Mouse (Mus musculus): ENCODE data around the gene 4930452B06Rik. TPM values are rescaled to one million over a fixed set of nuclear protein-coding genes. Genes with fewer than 3 reads are reported as not detected.

Gene 4930452B06Rik
- total and polyA plus RNA-seq, 2 experiments = 0.77 to 1.8 TPM

- no peak for DNase-seq (ENCODE audit: extremely low read depth, low read depth, low spot score)
- no peak overlapping the region for H3K4me3 ChIP-seq (ENCODE audit: insufficient read depth, low read depth, low read length)
- H3K9ac ChIP-seq (ENCODE audit: low read depth, low read length) = no peak overlapping the region
- H3K36me3 ChIP-seq (ENCODE audit: control insufficient read depth, insufficient read depth, low read length) = no peaks in the 10 kb centered on the region
- H3K27ac ChIP-seq (replicated peaks; ENCODE audit: insufficient read depth, low read depth, low read length) = no peak overlapping the region
- H3K79me2 ChIP-seq (ENCODE audit: control insufficient read depth, insufficient read depth, low read length) = no peaks in the 10 kb centered on the region
- no peak for TF ChIP-seq CTCF (IDR thresholded peaks at IDR 0.05; ENCODE audit: low read depth, low read length)
- no peak for TF ChIP-seq POLR2A (IDR thresholded peaks at IDR 0.05; ENCODE audit: extremely low read depth, insufficient read depth, low read length)
- H3K4me1 ChIP-seq (ENCODE audit: control insufficient read depth, insufficient read depth, low read length) = no peaks in the 10 kb centered on the region
- 98% methylated on average over 3 of the region's 3 CpGs for WGBS
- no peaks in the 10 kb centered on the region for H3K27me3 ChIP-seq (ENCODE audit: control insufficient read depth, insufficient read depth, low read length)
Observed at GRCm38 (mm10) chr14:8503345-8503744, 162.7 kb downstream of the 4930452B06Rik start.

GRCm38 (mm10) chr14:8502496-8502895 lies 163.5 kb downstream of the 4930452B06Rik start:
- Histone ChIP-seq H3K79me2 (ENCODE audit: control insufficient read depth, insufficient read depth, low read length) (no peaks in the 10 kb centered on the region), H3K4me3 (ENCODE audit: insufficient read depth, low read depth, low read length) (no peak overlapping the region), H3K36me3 (ENCODE audit: control insufficient read depth, insufficient read depth, low read length) (no peaks in the 10 kb centered on the region), H3K27ac (replicated peaks; ENCODE audit: insufficient read depth, low read depth, low read length) (no peak overlapping the region), H3K27me3 (ENCODE audit: control insufficient read depth, insufficient read depth, low read length) (no peaks in the 10 kb centered on the region), H3K9ac (ENCODE audit: low read depth, low read length) (no peak overlapping the region), H3K4me1 (ENCODE audit: control insufficient read depth, insufficient read depth, low read length) (no peaks in the 10 kb centered on the region)
- 94% methylated on average over 5 of the region's 5 CpGs for WGBS
- TF ChIP-seq CTCF (IDR thresholded peaks at IDR 0.05; ENCODE audit: low read depth, low read length) (no peak), POLR2A (IDR thresholded peaks at IDR 0.05; ENCODE audit: extremely low read depth, insufficient read depth, low read length) (no peak)
- no peak for DNase-seq (ENCODE audit: extremely low read depth, low read depth, low spot score)

- Histone ChIP-seq H3K9ac (ENCODE audit: low read depth, low read length) (no peak overlapping the region), H3K79me2 (ENCODE audit: control insufficient read depth, insufficient read depth, low read length) (no peaks in the 10 kb centered on the region), H3K4me1 (ENCODE audit: control insufficient read depth, insufficient read depth, low read length) (no peaks in the 10 kb centered on the region; the same call in 1 of the 2 replicates), H3K4me3 (ENCODE audit: insufficient read depth, low read depth, low read length) (no peak overlapping the region), H3K36me3 (ENCODE audit: control insufficient read depth, insufficient read depth, low read length) (no peaks in the 10 kb centered on the region), H3K27ac (replicated peaks; ENCODE audit: insufficient read depth, low read depth, low read length) (no peak overlapping the region), H3K27me3 (ENCODE audit: control insufficient read depth, insufficient read depth, low read length) (no peaks in the 10 kb centered on the region)
- peak; percentile 6 for DNase-seq (ENCODE audit: extremely low read depth, low read depth, low spot score)
- TF ChIP-seq CTCF (IDR thresholded peaks at IDR 0.05; ENCODE audit: low read depth, low read length) = no peak
- no peak for TF ChIP-seq POLR2A (IDR thresholded peaks at IDR 0.05; ENCODE audit: extremely low read depth, insufficient read depth, low read length)
- 40% methylated on average over 2 of the region's 2 CpGs for WGBS
Observed at GRCm38 (mm10) chr14:8495691-8496090, 170.3 kb downstream of the 4930452B06Rik start.

GRCm38 (mm10) chr14:8494952-8495351 lies 171.1 kb downstream of the 4930452B06Rik start:
- Histone ChIP-seq H3K36me3 (ENCODE audit: control insufficient read depth, insufficient read depth, low read length) (no peaks in the 10 kb centered on the region), H3K4me3 (ENCODE audit: insufficient read depth, low read depth, low read length) (no peak overlapping the region), H3K9ac (ENCODE audit: low read depth, low read length) (no peak overlapping the region), H3K27ac (replicated peaks; ENCODE audit: insufficient read depth, low read depth, low read length) (no peak overlapping the region), H3K4me1 (ENCODE audit: control insufficient read depth, insufficient read depth, low read length) (no peaks in the 10 kb centered on the region; the same call in 1 of the 2 replicates), H3K27me3 (ENCODE audit: control insufficient read depth, insufficient read depth, low read length) (no peaks in the 10 kb centered on the region), H3K79me2 (ENCODE audit: control insufficient read depth, insufficient read depth, low read length) (no peaks in the 10 kb centered on the region)
- WGBS = 82% methylated on average over 4 of the region's 4 CpGs
- TF ChIP-seq POLR2A (IDR thresholded peaks at IDR 0.05; ENCODE audit: extremely low read depth, insufficient read depth, low read length) (no peak), CTCF (IDR thresholded peaks at IDR 0.05; ENCODE audit: low read depth, low read length) (no peak)
- no peak for DNase-seq (ENCODE audit: extremely low read depth, low read depth, low spot score)

- Histone ChIP-seq H3K4me3 (ENCODE audit: insufficient read depth, low read depth, low read length) (no peak overlapping the region), H3K36me3 (ENCODE audit: control insufficient read depth, insufficient read depth, low read length) (no peaks in the 10 kb centered on the region), H3K27ac (replicated peaks; ENCODE audit: insufficient read depth, low read depth, low read length) (no peak overlapping the region), H3K4me1 (ENCODE audit: control insufficient read depth, insufficient read depth, low read length) (no peaks in the 10 kb centered on the region; the same call in 1 of the 2 replicates), H3K79me2 (ENCODE audit: control insufficient read depth, insufficient read depth, low read length) (no peaks in the 10 kb centered on the region), H3K9ac (ENCODE audit: low read depth, low read length) (no peak overlapping the region), H3K27me3 (ENCODE audit: control insufficient read depth, insufficient read depth, low read length) (no peaks in the 10 kb centered on the region)
- no peak for DNase-seq (ENCODE audit: extremely low read depth, low read depth, low spot score)
- 92% methylated on average over 1 of the region's 1 CpGs for WGBS
- TF ChIP-seq CTCF (IDR thresholded peaks at IDR 0.05; ENCODE audit: low read depth, low read length) (no peak), POLR2A (IDR thresholded peaks at IDR 0.05; ENCODE audit: extremely low read depth, insufficient read depth, low read length) (no peak)
Observed at GRCm38 (mm10) chr14:8494260-8494659, 171.8 kb downstream of the 4930452B06Rik start.

GRCm38 (mm10) chr14:8478098-8478497 lies 187.9 kb downstream of the 4930452B06Rik start:
- Histone ChIP-seq H3K4me1 (ENCODE audit: control insufficient read depth, insufficient read depth, low read length) (no peaks in the 10 kb centered on the region), H3K9ac (ENCODE audit: low read depth, low read length) (no peak overlapping the region), H3K79me2 (ENCODE audit: control insufficient read depth, insufficient read depth, low read length) (no peaks in the 10 kb centered on the region), H3K27me3 (ENCODE audit: control insufficient read depth, insufficient read depth, low read length) (no peaks in the 10 kb centered on the region), H3K4me3 (ENCODE audit: insufficient read depth, low read depth, low read length) (no peak overlapping the region), H3K36me3 (ENCODE audit: control insufficient read depth, insufficient read depth, low read length) (no peaks in the 10 kb centered on the region), H3K27ac (replicated peaks; ENCODE audit: insufficient read depth, low read depth, low read length) (no peak overlapping the region)
- WGBS = 94% methylated on average over 5 of the region's 5 CpGs
- DNase-seq (ENCODE audit: extremely low read depth, low read depth, low spot score) = no peak
- TF ChIP-seq POLR2A (IDR thresholded peaks at IDR 0.05; ENCODE audit: extremely low read depth, insufficient read depth, low read length) (no peak), CTCF (IDR thresholded peaks at IDR 0.05; ENCODE audit: low read depth, low read length) (no peak)
